Mouse (Mus musculus) embryonic facial prominence, embryonic 13.5 days (tissue): ENCODE results near the gene Svip. TPM values are rescaled to one million over a fixed set of nuclear protein-coding genes. Genes with fewer than 3 reads are reported as not detected.

ENCODE experiments used
- ATAC-seq: fragments of 200-750 bp; cut with Nextera tagmentation; 2 replicates; pipeline ENCODE4 v1.8.0; 2017; ENCODE audit warnings: low read depth; ENCODE audit not compliant: insufficient number of reproducible peaks, insufficient read depth, low FRiP score, low TSS enrichment
- H3K27ac ChIP-seq: fragments of 300-500 bp; sonication (generic); 2 replicates; pipeline ENCODE4 v1.5.1; 2015; ENCODE audit warnings: moderate library complexity, mild to moderate bottlenecking, inconsistent platforms
- H3K27me3 ChIP-seq: fragments of 300-500 bp; sonication (generic); 2 replicates; pipeline ENCODE4 v1.6.1; 2015; ENCODE audit warnings: mild to moderate bottlenecking, inconsistent platforms
- H3K36me3 ChIP-seq: fragments of 300-500 bp; sonication (generic); 2 replicates; pipeline ENCODE4 v1.6.1; 2015; ENCODE audit warnings: mild to moderate bottlenecking, inconsistent platforms
- H3K4me1 ChIP-seq: fragments of 300-500 bp; sonication (generic); 2 replicates; pipeline ENCODE4 v1.6.1; 2015; ENCODE audit warnings: inconsistent platforms
- H3K4me2 ChIP-seq: fragments of 300-500 bp; sonication (generic); 2 replicates; pipeline ENCODE4 v1.6.1; 2015; ENCODE audit warnings: moderate library complexity, mild to moderate bottlenecking, inconsistent platforms
- H3K4me3 ChIP-seq: fragments of 300-500 bp; sonication (generic); 2 replicates; pipeline ENCODE4 v1.5.1; 2015; ENCODE audit warnings: mild to moderate bottlenecking, inconsistent platforms
- H3K9ac ChIP-seq: fragments of 300-500 bp; sonication (generic); 2 replicates; pipeline ENCODE4 v1.6.1; 2015; ENCODE audit warnings: mild to moderate bottlenecking, inconsistent platforms
- H3K9me3 ChIP-seq: fragments of 300-500 bp; sonication (generic); 2 replicates; pipeline ENCODE4 v1.6.1; 2016; ENCODE audit warnings: inconsistent platforms
- WGBS: fragments of 180-500 bp; shearing (Covaris S2); methylation state at CpG from one replicate; pipeline ENCODE4 v1.1.7; 2015; ENCODE audit warnings: mixed read lengths; 5-methylcytosine and 5-hydroxymethylcytosine counted together
- polyA plus RNA-seq: library from polyadenylated mRNA; unstranded; fragments of >200 nt; fragmentation: Nextera tagmentation; extraction: Ambion mirVana; gene quantifications from 2 replicates; pipeline ENCODE4 v1.2.1, GENCODE M21; 2015

The Svip gene
- polyA plus RNA-seq, 1 experiment from 2014 or later, result 5.0 TPM

DNA sequence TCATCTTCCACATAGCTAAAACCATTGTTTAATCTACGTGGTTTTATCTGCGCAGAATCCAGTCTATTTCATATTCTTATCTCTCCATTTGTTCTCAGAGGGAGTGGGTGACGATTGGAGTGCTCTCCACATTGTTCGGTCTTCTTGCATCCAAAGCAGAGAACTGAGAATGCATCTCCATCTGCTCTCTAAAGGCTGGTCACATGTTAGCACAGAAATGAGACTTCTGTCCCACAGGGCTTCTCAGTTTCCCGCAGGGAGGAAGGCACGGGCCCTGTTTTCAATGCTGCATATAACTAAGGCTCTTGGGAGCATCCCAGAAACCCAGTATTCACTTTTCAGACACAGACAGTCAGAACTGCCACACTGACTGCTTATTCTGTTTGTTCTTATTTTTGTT lies 20.1 kb downstream of the Svip start:
- H3K9ac ChIP-seq, result no peak overlapping the region
- WGBS, result 78% methylated on average over 6 of the region's 6 CpGs
- no peaks in the 10 kb centered on the region for H3K9me3 ChIP-seq
- H3K36me3 ChIP-seq, result no peaks in the 10 kb centered on the region
- 0 out of 2 replicates have a peak, but pooled peaks cover 2% of the 10 kb centered on the region for H3K4me1 ChIP-seq
- no peak overlapping the region for H3K4me2 ChIP-seq
- no peak for ATAC-seq
- H3K4me3 ChIP-seq, result no peak overlapping the region
- no peaks in the 10 kb centered on the region for H3K27me3 ChIP-seq
- no peak overlapping the region for H3K27ac ChIP-seq

DNA sequence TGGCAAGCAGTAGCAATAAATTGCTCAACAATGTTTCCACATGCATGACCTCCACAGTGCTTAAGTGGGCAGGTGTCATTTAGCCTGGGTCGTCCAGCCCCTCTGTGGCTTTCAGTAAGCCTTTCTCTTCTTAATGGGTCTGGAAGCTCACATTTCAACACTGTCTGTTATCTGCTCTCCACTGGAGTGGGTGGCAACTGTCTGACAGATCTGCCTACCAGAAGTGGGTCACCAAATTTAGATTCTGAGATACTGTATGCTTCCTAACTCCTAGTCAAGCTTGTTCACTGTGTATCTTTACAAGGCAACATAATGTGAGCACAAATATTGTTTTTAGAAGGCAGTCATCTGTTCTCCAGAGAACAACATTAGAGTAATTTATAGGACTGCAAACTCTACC lies 23.5 kb downstream of the Svip start:
- Histone ChIP-seq H3K4me1 (0 out of 2 replicates have a peak, but pooled peaks cover 2% of the 10 kb centered on the region), H3K36me3 (no peaks in the 10 kb centered on the region), H3K27me3 (no peaks in the 10 kb centered on the region), H3K9me3 (no peaks in the 10 kb centered on the region), H3K4me3 (no peak overlapping the region), H3K9ac (no peak overlapping the region), H3K27ac (no peak overlapping the region), H3K4me2 (no peak overlapping the region)
- 14% methylated on average over 1 of the region's 1 CpGs for WGBS
- no peak for ATAC-seq

DNA sequence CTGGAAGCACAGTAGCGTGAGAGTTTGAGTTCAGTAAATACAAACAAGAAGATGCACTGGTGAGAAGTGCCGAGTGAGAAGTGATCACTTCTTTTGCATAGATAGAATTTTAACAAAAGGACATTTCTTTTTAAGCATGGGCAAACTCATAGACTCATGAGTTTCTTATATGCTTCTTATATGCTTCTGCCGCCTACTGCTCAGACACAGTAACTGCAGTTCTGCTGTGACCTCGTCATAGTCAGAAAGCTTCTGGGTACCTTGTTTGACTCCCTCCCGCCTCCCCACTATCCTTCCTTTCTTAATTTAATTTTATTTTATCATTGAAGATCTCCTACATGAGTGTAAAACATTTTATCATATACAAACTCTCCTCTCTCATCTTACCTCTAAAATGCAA lies 26.5 kb downstream of the Svip start:
- Histone ChIP-seq H3K36me3 (no peaks in the 10 kb centered on the region), H3K4me1 (0 out of 2 replicates have a peak, but pooled peaks cover 2% of the 10 kb centered on the region), H3K9me3 (no peaks in the 10 kb centered on the region), H3K4me2 (no peak overlapping the region), H3K27me3 (no peaks in the 10 kb centered on the region), H3K27ac (no peak overlapping the region), H3K9ac (no peak overlapping the region), H3K4me3 (no peak overlapping the region)
- ATAC-seq, result no peak
- WGBS, result 41% methylated on average over 5 of the region's 5 CpGs

DNA sequence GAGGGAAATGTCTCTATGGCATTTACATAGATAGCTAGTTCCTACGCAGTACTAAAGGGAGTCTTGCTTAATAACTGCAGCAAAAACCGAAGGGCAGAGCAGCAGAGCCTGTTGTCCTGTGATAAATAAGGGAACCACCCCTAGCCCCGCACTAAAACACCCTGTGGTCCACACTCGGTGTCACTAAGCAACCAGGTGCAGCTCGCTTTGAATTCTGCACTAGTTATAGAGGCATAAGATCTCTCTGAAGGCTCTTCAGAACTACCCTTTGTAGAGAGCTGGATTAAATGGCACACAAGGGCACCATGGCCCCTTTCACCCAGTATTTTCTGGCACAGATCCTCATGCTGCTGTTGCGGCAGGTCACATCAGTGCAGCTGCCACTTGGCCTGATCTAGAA lies 30.6 kb downstream of the Svip start:
- Histone ChIP-seq H3K27ac (no peak overlapping the region), H3K4me2 (no peak overlapping the region), H3K9me3 (no peaks in the 10 kb centered on the region), H3K27me3 (0 out of 2 replicates have a peak, but pooled peaks cover 4% of the 10 kb centered on the region), H3K36me3 (no peaks in the 10 kb centered on the region), H3K4me3 (no peak overlapping the region), H3K4me1 (no peaks in the 10 kb centered on the region), H3K9ac (no peak overlapping the region)
- 70% methylated on average over 6 of the region's 6 CpGs for WGBS
- ATAC-seq, result no peak

DNA sequence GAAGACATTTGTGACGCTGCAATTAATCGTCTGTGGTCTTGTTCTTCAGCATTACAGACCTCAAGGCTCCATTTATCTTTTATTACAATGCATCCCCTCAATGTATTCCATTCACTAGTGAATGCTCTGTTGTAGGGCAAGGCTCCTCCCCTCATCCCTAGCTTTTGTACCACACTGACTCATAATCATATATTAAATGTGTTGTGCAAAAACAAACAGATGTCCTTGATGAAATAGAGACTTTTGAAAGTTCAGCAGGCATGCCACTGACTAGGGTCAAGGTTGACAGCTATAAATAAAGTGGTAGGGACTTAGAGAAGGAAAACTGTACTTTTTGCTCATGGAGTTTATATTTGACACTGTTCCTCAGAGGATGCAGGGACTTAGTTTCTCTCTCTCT lies 32.3 kb downstream of the Svip start:
- Histone ChIP-seq H3K9me3 (no peaks in the 10 kb centered on the region), H3K36me3 (no peaks in the 10 kb centered on the region), H3K4me2 (no peak overlapping the region), H3K9ac (no peak overlapping the region), H3K4me1 (peaks cover 11% of the 10 kb centered on the region; the same call in 1 of the 2 replicates), H3K27me3 (0 out of 2 replicates have a peak, but pooled peaks cover 4% of the 10 kb centered on the region), H3K27ac (no peak overlapping the region), H3K4me3 (no peak overlapping the region)
- ATAC-seq, result no peak
- WGBS, result 70% methylated on average over 2 of the region's 2 CpGs

DNA sequence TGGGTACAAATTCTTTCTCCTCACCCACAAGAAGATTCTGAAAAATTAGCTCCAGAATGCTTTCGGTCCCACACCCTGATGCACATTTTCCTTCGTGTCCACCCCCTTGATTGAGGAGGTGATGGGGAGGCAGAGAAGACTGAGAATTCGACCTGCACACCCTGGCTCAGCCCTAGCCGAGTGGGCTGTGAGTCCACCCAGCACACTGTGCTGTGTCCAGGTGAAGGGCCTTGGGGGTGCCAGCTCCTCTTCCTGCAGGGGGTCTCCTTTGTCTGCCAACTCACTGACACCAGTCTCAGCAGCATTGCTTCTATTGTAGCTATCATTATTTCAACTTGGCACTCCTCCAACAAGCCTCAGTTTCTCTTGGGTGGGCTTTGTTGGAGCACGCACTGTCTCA lies 32.7 kb downstream of the Svip start:
- no peak overlapping the region for H3K4me3 ChIP-seq
- no peaks in the 10 kb centered on the region for H3K9me3 ChIP-seq
- H3K27ac ChIP-seq, result no peak overlapping the region
- H3K4me1 ChIP-seq, result peaks cover 13% of the 10 kb centered on the region; the same call in 1 of the 2 replicates
- ATAC-seq, result no peak
- 61% methylated on average over 5 of the region's 5 CpGs for WGBS
- H3K4me2 ChIP-seq, result no peak overlapping the region
- no peak overlapping the region for H3K9ac ChIP-seq
- no peaks in the 10 kb centered on the region for H3K36me3 ChIP-seq
- H3K27me3 ChIP-seq, result 0 out of 2 replicates have a peak, but pooled peaks cover 4% of the 10 kb centered on the region

DNA sequence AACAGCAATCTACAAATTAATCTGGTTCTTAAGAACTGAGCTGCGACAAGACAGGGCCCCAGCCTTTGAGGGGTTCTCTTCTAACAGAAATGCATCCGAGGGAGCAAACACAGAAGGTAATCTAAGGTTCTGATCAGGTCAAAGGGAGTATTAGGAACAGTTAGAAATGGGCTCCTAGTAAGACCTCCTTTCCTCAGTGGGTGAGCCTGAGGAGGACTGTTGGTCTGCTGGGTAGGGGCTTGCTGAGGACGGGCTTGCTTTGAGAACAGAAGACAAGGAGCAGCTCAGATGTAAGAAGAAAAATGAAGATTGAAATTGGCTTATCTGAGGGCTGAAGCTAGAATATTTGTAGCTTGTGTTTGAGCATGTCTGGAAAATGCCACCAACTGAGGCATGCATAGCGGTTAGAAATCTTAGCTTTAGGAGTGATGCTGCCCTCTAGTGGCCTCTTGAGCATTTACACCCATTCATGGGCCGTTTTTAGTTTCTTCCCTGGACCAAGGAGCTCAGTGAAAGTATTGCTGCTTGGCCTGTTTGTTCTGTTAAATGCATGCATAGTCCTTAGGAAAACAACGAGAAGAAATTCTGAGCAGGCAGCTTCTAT lies 33.5 kb downstream of the Svip start:
- no peak for ATAC-seq
- Histone ChIP-seq H3K9me3 (no peaks in the 10 kb centered on the region), H3K4me2 (no peak overlapping the region), H3K9ac (no peak overlapping the region), H3K27ac (no peak overlapping the region), H3K36me3 (no peaks in the 10 kb centered on the region), H3K4me3 (no peak overlapping the region), H3K27me3 (0 out of 2 replicates have a peak, but pooled peaks cover 4% of the 10 kb centered on the region), H3K4me1 (peaks cover 13% of the 10 kb centered on the region; the same call in 1 of the 2 replicates)
- 31% methylated on average over 6 of the region's 6 CpGs for WGBS

DNA sequence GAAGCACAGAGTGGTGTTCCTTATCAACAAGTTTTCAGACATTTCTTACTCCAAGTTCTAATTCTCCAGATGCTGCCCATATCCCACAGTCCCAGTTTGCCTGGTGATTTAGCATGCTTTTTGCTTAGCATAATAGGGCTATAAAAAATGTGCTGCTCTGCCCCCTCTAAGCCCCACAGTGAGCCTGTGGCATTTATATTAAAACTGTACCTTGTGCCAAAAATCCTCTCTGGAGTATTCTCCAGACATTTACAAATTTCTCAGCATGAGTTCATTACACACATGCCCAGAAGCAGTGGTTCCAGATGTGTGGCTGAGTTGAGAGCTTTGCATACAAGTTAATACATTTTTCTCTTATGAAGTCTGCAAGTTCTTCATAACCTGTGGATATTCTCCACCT lies 36.4 kb downstream of the Svip start:
- no peak for ATAC-seq
- Histone ChIP-seq H3K9me3 (no peaks in the 10 kb centered on the region), H3K27ac (no peak overlapping the region), H3K4me1 (peaks cover 17% of the 10 kb centered on the region; the same call in 1 of the 2 replicates), H3K36me3 (no peaks in the 10 kb centered on the region), H3K4me3 (no peak overlapping the region), H3K27me3 (0 out of 2 replicates have a peak, but pooled peaks cover 4% of the 10 kb centered on the region), H3K9ac (no peak overlapping the region), H3K4me2 (no peak overlapping the region)

DNA sequence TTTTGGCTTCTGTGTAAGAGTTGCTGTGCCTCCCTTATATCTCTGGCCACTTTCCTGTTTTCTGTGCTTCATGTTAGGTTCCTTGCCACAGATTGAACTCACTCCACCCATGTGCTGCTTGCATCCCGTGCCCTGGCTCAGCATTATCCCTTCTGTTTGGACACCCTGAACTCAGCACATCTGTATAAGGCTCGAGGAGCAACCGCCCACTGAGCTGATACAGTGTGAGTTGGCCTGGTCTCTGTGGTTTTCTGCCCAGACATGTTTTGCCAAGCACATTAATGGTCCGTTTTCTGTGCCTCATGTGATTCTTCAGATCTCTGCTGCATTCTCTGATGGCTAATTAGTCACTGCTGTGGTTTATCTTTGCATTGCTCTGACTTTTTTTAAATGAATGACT lies 38.2 kb downstream of the Svip start:
- Histone ChIP-seq H3K4me3 (no peak overlapping the region), H3K27ac (no peak overlapping the region), H3K36me3 (no peaks in the 10 kb centered on the region), H3K4me1 (peaks cover 17% of the 10 kb centered on the region; the same call in 1 of the 2 replicates), H3K27me3 (no peaks in the 10 kb centered on the region), H3K4me2 (no peak overlapping the region), H3K9ac (no peak overlapping the region), H3K9me3 (no peaks in the 10 kb centered on the region)
- WGBS, result 81% methylated on average over 4 of the region's 4 CpGs
- no peak for ATAC-seq

DNA sequence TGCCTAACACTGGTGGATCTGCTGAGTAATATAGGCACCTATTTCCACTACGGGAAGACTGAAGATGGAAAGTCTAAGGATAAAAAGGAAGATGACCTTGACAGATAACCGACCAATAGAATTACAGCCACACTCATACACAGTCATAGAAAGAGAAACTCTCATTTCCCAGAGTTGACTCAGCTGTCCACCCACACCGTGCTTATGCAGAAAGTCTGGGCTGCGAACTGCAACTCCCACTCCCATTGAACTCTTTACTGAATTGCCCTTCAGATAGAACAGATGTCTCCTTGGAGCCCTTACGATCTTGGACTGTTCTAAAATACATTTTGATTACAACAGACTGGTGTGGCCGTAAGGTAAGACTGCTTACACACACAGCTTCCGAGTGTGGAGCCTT lies 41.1 kb downstream of the Svip start:
- no peak overlapping the region for H3K4me3 ChIP-seq
- H3K27ac ChIP-seq, result no peak overlapping the region
- peaks cover 13% of the 10 kb centered on the region; the same call in 1 of the 2 replicates for H3K4me1 ChIP-seq
- no peak for ATAC-seq
- no peaks in the 10 kb centered on the region for H3K9me3 ChIP-seq
- no peak overlapping the region for H3K4me2 ChIP-seq
- no peaks in the 10 kb centered on the region for H3K36me3 ChIP-seq
- H3K9ac ChIP-seq, result no peak overlapping the region
- WGBS, result 93% methylated on average over 7 of the region's 7 CpGs
- no peaks in the 10 kb centered on the region for H3K27me3 ChIP-seq

DNA sequence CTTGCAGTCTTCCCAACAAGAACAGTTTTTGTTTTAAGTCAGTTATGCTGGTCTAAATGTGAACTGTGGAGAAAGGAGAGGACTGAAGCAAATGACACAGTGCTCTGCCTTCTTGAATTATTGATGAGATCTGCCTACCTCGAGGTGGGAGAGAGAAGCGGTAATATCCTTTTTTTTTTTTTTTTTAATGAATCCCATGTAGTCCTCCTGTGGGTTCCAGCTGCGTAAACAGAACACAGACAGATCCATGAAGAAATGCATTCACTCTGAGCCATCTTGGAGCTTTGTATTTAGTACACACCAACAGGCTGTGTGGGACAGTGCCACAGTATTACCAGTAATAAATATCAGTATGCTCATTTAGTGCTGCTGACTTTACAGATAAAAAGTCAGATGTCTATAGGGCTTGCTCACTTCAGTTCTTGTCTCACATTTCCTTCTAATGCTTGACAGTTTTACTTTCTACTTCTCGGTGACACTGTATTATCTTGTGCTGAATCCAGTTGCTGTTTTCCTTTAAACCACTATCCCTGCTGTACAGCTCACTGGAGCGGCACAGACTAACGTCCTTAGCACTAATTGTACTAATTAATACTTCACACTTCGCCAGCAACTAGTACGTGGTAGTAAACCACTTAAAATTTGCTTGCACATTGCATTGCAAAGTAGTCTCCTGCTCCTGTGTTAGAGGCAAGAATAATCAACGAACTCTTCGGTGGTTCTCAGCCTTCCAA lies 43.4 kb downstream of the Svip start:
- Histone ChIP-seq H3K4me1 (0 out of 2 replicates have a peak, but pooled peaks cover 4% of the 10 kb centered on the region), H3K36me3 (no peaks in the 10 kb centered on the region), H3K9ac (no peak overlapping the region), H3K4me3 (no peak overlapping the region), H3K9me3 (no peaks in the 10 kb centered on the region), H3K4me2 (no peak overlapping the region), H3K27me3 (no peaks in the 10 kb centered on the region), H3K27ac (no peak overlapping the region)
- 67% methylated on average over 10 of the region's 10 CpGs for WGBS
- ATAC-seq, result no peak
